Mouse (Mus musculus): ENCODE results near the gene C3. TPM values are rescaled to one million over a fixed set of nuclear protein-coding genes. Genes with fewer than 3 reads are reported as not detected.

Gene C3
- total and polyA plus RNA-seq, 2 experiments from 2014 or later = 0.78 to 1.8 TPM

- ATAC-seq = no peak
- Histone ChIP-seq H3K4me3 (ENCODE audit: low read length) (no peak overlapping the region), H3K4me2 (ENCODE audit: low read depth, low read length) (no peak overlapping the region), H3K36me3 (ENCODE audit: insufficient read depth, low read length) (no peaks in the 10 kb centered on the region), H3K9ac (replicated peaks; ENCODE audit: low read length) (no peak overlapping the region), H3K27me3 (ENCODE audit: insufficient read depth, low read length) (no peaks in the 10 kb centered on the region), H3K4me1 (ENCODE audit: insufficient read depth, low read length) (no peaks in the 10 kb centered on the region), H3K9me3 (ENCODE audit: low read length) (no peaks in the 10 kb centered on the region), H3K27ac (no peak overlapping the region)
- WGBS = 57% methylated on average over 5 of the region's 5 CpGs
- no peak for TF ChIP-seq CTCF (IDR thresholded peaks at IDR 0.05; ENCODE audit: low read depth)
- no peak for DNase-seq (ENCODE audit: low spot score)
These were observed 57.2 kb downstream of the C3 start for GRCm38 (mm10) chr17:57170616-57171260.

DNA sequence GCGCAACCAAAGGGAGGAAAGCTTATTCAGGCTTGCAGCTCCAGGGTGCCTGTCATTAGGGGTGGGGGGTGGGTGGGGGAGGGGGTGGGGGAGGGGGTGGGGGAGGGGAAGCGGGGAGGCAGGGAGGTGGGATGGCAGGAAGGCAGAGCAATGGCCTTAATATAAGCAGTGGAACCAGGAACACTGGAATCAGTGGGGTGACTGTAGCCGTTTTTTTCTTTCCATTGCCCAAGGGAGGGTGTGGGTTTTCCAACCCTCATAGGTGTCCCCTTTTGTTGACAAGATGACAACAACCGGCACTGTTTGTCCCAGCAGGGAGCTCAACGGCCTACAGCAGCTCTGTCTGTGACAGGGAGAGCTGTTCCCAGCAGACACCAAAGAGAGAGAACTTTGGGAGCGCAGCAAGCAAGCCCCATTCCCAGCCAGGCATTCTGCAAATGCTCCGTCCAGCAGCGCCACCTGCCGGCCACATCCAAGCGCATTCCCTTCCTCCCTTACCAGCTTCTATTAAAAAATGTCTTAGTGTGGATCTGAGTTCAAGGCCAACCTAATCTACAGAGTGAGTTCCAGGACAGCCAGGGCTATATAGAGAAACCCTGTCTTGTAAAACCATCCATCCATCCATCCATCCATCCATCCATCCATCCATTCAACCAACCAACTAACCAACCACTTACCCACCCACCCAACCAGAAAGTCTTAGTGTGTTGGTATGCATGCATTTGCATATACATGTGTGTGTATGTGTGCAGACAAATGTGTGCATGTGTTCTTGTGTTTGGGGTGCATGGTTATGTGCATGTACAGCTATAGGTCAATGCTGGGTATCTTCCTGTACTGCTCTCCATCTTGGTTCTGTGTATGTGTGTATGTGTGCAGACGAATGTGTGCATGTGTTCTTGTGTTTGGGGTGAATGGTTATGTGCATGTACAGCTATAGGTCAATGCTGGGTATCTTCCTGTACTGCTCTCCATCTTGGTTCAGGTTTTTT, 60.8 kb downstream of the C3 start:
- peak; percentile 93 for TF ChIP-seq CTCF (IDR thresholded peaks at IDR 0.05; ENCODE audit: low read depth)
- ATAC-seq (peak; percentile 87), DNase-seq (ENCODE audit: low spot score) (peak; percentile 88)
- no peaks in the 10 kb centered on the region for H3K9me3 ChIP-seq (ENCODE audit: low read length)
- no peak overlapping the region for H3K4me2 ChIP-seq (ENCODE audit: low read depth, low read length)
- H3K36me3 ChIP-seq (ENCODE audit: insufficient read depth, low read length) = no peaks in the 10 kb centered on the region
- H3K27ac ChIP-seq = no peak overlapping the region
- 10% methylated on average over 10 of the region's 11 CpGs for WGBS
- H3K9ac ChIP-seq (replicated peaks; ENCODE audit: low read length) = no peak overlapping the region
- H3K4me3 ChIP-seq (ENCODE audit: low read length) = no peak overlapping the region
- no peaks in the 10 kb centered on the region for H3K27me3 ChIP-seq (ENCODE audit: insufficient read depth, low read length)
- no peaks in the 10 kb centered on the region for H3K4me1 ChIP-seq (ENCODE audit: insufficient read depth, low read length)

Small RNAs within 50 kb of the gene (microRNA-seq; reads per million reads assigned to microRNA genes)
- gene Mir6978 = 0 reads per million in 2 experiments

Other genes starting within 250 kb of the C3 start
- not detected in 2 replicates for gene Acer1, start 246.0 kb downstream of the C3 start, total RNA-seq (2014; rRNA removed)
- not detected in 2 replicates for gene Acer1, start 246.0 kb downstream of the C3 start, polyA plus RNA-seq (2015; fragmentation: Nextera tagmentation; extraction: Ambion mirVana)
- 137 and 150 TPM in 2 replicates for gene Clpp, start 237.8 kb downstream of the C3 start, total RNA-seq (2014; rRNA removed)
- gene Clpp, start 237.8 kb downstream of the C3 start, polyA plus RNA-seq (2015; fragmentation: Nextera tagmentation; extraction: Ambion mirVana) = 163 TPM in 2 replicates
- 58.0 and 70.3 TPM in 2 replicates for gene Alkbh7, start 230.8 kb downstream of the C3 start, total RNA-seq (2014; rRNA removed)
- 66.0 and 70.2 TPM in 2 replicates for gene Alkbh7, start 230.8 kb downstream of the C3 start, polyA plus RNA-seq (2015; fragmentation: Nextera tagmentation; extraction: Ambion mirVana)
- gene Pspn, start 228.1 kb downstream of the C3 start, total RNA-seq (2014; rRNA removed) = not detected in 2 replicates
- gene Pspn, start 228.1 kb downstream of the C3 start, polyA plus RNA-seq (2015; fragmentation: Nextera tagmentation; extraction: Ambion mirVana) = not detected in 2 replicates
- 28.8 and 32.9 TPM in 2 replicates for gene Gtf2f1, start 216.8 kb downstream of the C3 start, total RNA-seq (2014; rRNA removed)
- 63.5 and 67.8 TPM in 2 replicates for gene Gtf2f1, start 216.8 kb downstream of the C3 start, polyA plus RNA-seq (2015; fragmentation: Nextera tagmentation; extraction: Ambion mirVana)
- not detected in 2 replicates for gene Gm17949, start 216.7 kb downstream of the C3 start, total RNA-seq (2014; rRNA removed)
- 0.28 and 0.40 TPM in 2 replicates for gene Gm17949, start 216.7 kb downstream of the C3 start, polyA plus RNA-seq (2015; fragmentation: Nextera tagmentation; extraction: Ambion mirVana)
- gene Khsrp, start 196.6 kb downstream of the C3 start, total RNA-seq (2014; rRNA removed) = 61.7 and 71.3 TPM in 2 replicates
- gene Khsrp, start 196.6 kb downstream of the C3 start, polyA plus RNA-seq (2015; fragmentation: Nextera tagmentation; extraction: Ambion mirVana) = 26.4 and 27.0 TPM in 2 replicates
- not detected in 2 replicates for gene Slc25a41, start 186.5 kb downstream of the C3 start, total RNA-seq (2014; rRNA removed)
- not detected in 2 replicates for gene Slc25a41, start 186.5 kb downstream of the C3 start, polyA plus RNA-seq (2015; fragmentation: Nextera tagmentation; extraction: Ambion mirVana)
- 7.1 and 8.2 TPM in 2 replicates for gene Crb3, start 169.0 kb downstream of the C3 start, total RNA-seq (2014; rRNA removed)
- gene Crb3, start 169.0 kb downstream of the C3 start, polyA plus RNA-seq (2015; fragmentation: Nextera tagmentation; extraction: Ambion mirVana) = 6.0 and 6.2 TPM in 2 replicates
- gene Slc25a23, start 168.3 kb downstream of the C3 start, total RNA-seq (2014; rRNA removed) = 122 and 150 TPM in 2 replicates
- 33.2 and 38.2 TPM in 2 replicates for gene Slc25a23, start 168.3 kb downstream of the C3 start, polyA plus RNA-seq (2015; fragmentation: Nextera tagmentation; extraction: Ambion mirVana)
- gene Dennd1c, start 149.6 kb downstream of the C3 start, total RNA-seq (2014; rRNA removed) = 1.5 and 3.8 TPM in 2 replicates
- 2.8 and 3.0 TPM in 2 replicates for gene Dennd1c, start 149.6 kb downstream of the C3 start, polyA plus RNA-seq (2015; fragmentation: Nextera tagmentation; extraction: Ambion mirVana)
- gene Tubb4a, start 140.4 kb downstream of the C3 start, total RNA-seq (2014; rRNA removed) = 201 and 209 TPM in 2 replicates
- 295 and 346 TPM in 2 replicates for gene Tubb4a, start 140.4 kb downstream of the C3 start, polyA plus RNA-seq (2015; fragmentation: Nextera tagmentation; extraction: Ambion mirVana)
- 3.1 and 8.1 TPM in 2 replicates for gene Tnfsf9, start 122.8 kb downstream of the C3 start, total RNA-seq (2014; rRNA removed)
- gene Tnfsf9, start 122.8 kb downstream of the C3 start, polyA plus RNA-seq (2015; fragmentation: Nextera tagmentation; extraction: Ambion mirVana) = 4.3 and 4.7 TPM in 2 replicates
- gene Cd70, start 78.4 kb downstream of the C3 start, total RNA-seq (2014; rRNA removed) = 1.0 and 3.7 TPM in 2 replicates
- gene Cd70, start 78.4 kb downstream of the C3 start, polyA plus RNA-seq (2015; fragmentation: Nextera tagmentation; extraction: Ambion mirVana) = 2.0 and 2.1 TPM in 2 replicates
- not detected in 2 replicates for gene Tnfsf14, start 34.0 kb downstream of the C3 start, total RNA-seq (2014; rRNA removed)
- not detected in 2 replicates for gene Tnfsf14, start 34.0 kb downstream of the C3 start, polyA plus RNA-seq (2015; fragmentation: Nextera tagmentation; extraction: Ambion mirVana)
- 19.6 and 21.3 TPM in 2 replicates for gene Gpr108, start 20.3 kb upstream of the C3 start, total RNA-seq (2014; rRNA removed)
- gene Gpr108, start 20.3 kb upstream of the C3 start, polyA plus RNA-seq (2015; fragmentation: Nextera tagmentation; extraction: Ambion mirVana) = 23.6 and 24.1 TPM in 2 replicates
- gene Trip10, start 21.3 kb upstream of the C3 start, total RNA-seq (2014; rRNA removed) = 8.5 TPM in 2 replicates
- gene Trip10, start 21.3 kb upstream of the C3 start, polyA plus RNA-seq (2015; fragmentation: Nextera tagmentation; extraction: Ambion mirVana) = 7.6 and 7.8 TPM in 2 replicates
- gene Vav1, start 51.0 kb upstream of the C3 start, total RNA-seq (2014; rRNA removed) = 2.2 and 2.5 TPM in 2 replicates
- gene Vav1, start 51.0 kb upstream of the C3 start, polyA plus RNA-seq (2015; fragmentation: Nextera tagmentation; extraction: Ambion mirVana) = 1.9 and 2.5 TPM in 2 replicates
- gene Adgre1, start 130.6 kb upstream of the C3 start, total RNA-seq (2014; rRNA removed) = 6.8 and 16.1 TPM in 2 replicates
- gene Adgre1, start 130.6 kb upstream of the C3 start, polyA plus RNA-seq (2015; fragmentation: Nextera tagmentation; extraction: Ambion mirVana) = 4.2 and 5.0 TPM in 2 replicates

Measured in hindbrain, postnatal 0 days (tissue).